Mouse (Mus musculus): ENCODE results near the gene Pdx1.

- TF ChIP-seq POLR2A (IDR thresholded peaks at IDR 0.05; ENCODE audit: control insufficient read depth, extremely low read depth, insufficient read depth, low read length, poor library complexity), result no peak
- TF ChIP-seq CTCF (IDR thresholded peaks at IDR 0.05; ENCODE audit: borderline replicate concordance, control insufficient read depth, extremely low read depth, insufficient read depth, low read length, poor library complexity), result no peak
Measured at GRCm38 (mm10) chr5:147269371-147269770, 388 bp upstream of the Pdx1 start.
